Mouse (Mus musculus): Measurements from ENCODE around the gene Cd3e.
"Not testable (repeated sequence)": the region's sequence is repeated elsewhere in the genome, so short reads cannot be mapped to it uniquely, and the experiment has no call there.

Gene Cd3e

DNA sequence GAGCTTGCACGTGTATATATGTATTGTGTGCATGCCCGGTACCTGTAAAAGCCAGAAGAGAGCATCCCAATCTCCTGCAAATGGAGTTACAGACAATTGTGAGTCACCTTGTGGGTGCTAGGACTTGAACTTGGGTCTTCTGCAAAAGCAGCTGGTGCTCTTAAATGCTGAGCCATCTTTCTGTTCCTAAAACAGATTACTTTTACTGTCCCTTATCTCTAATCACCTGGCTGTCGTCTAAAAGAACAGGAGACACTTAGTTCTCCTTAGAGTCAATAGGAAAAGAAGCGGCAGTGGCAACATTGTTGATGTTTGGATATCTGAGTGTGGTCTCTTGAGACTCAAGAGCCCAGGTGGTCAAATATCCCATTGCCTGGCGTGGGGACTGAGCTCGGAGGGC is 31.6 kb downstream of the Cd3e start:
- DNase-seq (ENCODE audit: low spot score): no peak

GRCm38 (mm10) chr9:44969450-44969849 is 40.0 kb downstream of the Cd3e start:
- DNase-seq (ENCODE audit: low spot score): no peak

- not testable (repeated sequence) for DNase-seq (ENCODE audit: low spot score)
These were observed 41.7 kb downstream of the Cd3e start for GRCm38 (mm10) chr9:44967763-44968162.

- DNase-seq (ENCODE audit: low spot score): peak; percentile 39
These were observed 42.6 kb downstream of the Cd3e start for GRCm38 (mm10) chr9:44966815-44967242.

GRCm38 (mm10) chr9:44965833-44966466 is 43.5 kb downstream of the Cd3e start:
- DNase-seq (ENCODE audit: low spot score): no peak

DNA sequence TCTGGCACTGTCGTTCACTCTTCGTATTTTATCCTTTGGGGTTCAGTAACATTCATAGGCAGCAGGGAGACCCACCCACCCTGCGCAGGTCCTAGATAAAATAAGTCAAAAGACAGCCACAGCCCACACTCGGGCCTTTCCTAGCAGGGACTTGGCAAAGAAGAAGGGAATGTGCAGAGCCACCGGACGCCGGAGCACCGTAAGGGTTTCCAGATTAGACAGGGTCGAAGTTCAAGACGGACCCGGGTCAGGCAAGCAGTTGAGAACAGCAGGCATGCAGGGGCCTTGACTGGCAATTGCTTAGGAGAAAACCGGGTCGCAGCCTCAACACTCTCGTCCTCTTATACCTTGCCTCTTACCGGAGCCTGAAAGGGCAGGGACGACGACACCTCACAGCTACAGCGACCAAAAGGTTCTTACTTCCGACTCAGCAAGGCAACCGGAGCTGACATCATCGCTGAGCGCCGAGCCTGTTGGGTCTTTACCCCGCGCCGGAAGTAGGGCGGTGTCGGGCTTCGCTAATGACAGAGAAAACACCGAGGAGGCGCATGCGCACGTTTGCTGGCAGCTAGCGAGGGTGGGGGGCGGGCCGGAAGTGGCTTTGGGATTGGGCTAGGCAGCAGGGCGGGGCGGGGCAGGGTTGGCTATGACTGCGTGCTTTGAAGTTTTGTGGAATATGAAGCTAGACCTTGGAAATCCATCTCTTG is 44.1 kb downstream of the Cd3e start, which contains the start of gene Ube4a:
Gene Ube4a, minus strand, starts transcription at position 475 of the 707 bp plus-strand sequence.
- peak; percentile 96 for DNase-seq (ENCODE audit: low spot score)

DNA sequence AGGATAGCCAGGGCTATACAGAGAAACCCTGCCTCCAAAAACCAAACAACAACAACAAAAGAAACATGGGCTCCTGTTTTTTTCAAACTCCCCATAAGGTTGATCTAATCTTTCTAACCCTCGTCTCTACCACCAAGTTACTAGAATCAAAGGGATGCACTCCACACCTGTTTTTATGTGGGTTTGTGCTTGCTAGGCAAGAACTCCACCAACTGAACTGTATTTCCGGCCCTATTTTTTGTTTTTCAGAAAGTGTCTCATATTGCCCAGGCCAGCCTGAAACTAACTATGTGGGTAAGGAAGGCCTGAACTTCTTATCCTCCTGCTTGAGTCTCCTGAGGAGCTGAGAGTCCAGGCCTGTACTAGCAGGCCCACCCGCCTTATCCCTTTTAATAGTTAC is 55.0 kb downstream of the Cd3e start:
- DNase-seq (ENCODE audit: low spot score): no peak

All from ovary, adult 18-20 months (tissue).